Mouse (Mus musculus): ENCODE measurements at regions not wholly inside any gene's neighbourhood (a gene's known extent, or its start where the extent isn't known, plus 50 kb on each side); places are given as distances from the start of the nearest gene placed in this dataset.

DNA sequence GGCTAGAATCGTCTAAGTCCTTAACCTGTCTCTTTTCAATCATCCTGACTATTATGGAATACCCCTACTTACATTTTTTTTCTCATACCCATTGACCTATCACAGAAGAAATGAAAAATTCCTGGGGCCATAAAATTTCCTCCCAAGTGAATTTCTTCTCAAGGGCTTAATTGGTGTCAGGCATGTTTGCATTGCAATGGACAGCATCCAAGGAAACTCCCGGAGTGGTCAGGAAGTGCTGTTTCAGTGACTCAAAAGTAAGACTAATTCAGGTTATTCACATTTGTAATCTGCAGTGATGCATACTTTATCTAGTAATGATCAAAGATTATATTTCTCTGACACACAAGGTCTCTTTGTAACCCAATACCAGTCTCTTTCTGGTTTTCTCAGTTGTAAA is 111.5 kb upstream of the Tnfaip3 start:
- no peak for DNase-seq (ENCODE audit: low read depth in 1 of 2, low spot score in 2 of 2)
- H3K4me1 ChIP-seq (ENCODE audit: control insufficient read depth, insufficient read depth, insufficient read length): no peaks in the 10 kb centered on the region
- 83% methylated on average over 2 of the region's 2 CpGs for WGBS
- no peak for TF ChIP-seq CTCF (IDR thresholded peaks at IDR 0.05; ENCODE audit: extremely low read depth, insufficient read depth, insufficient read length, insufficient replicate concordance)
- no peaks in the 10 kb centered on the region for H3K36me3 ChIP-seq (ENCODE audit: control insufficient read depth, insufficient read depth, low read length)
- no peak overlapping the region for H3K4me3 ChIP-seq (ENCODE audit: extremely low read depth, insufficient read depth, insufficient read length)
- no peaks in the 10 kb centered on the region for H3K27me3 ChIP-seq (ENCODE audit: control insufficient read depth, insufficient read depth, low read length)
- no peak overlapping the region for H3K27ac ChIP-seq (ENCODE audit: insufficient read depth, low read length)

- no peaks in the 10 kb centered on the region for H3K27me3 ChIP-seq (ENCODE audit: control insufficient read depth, insufficient read depth, low read length)
- no peak overlapping the region for H3K27ac ChIP-seq (ENCODE audit: insufficient read depth, low read length)
- WGBS: 82% methylated on average over 4 of the region's 4 CpGs
- no peaks in the 10 kb centered on the region for H3K4me1 ChIP-seq (ENCODE audit: control insufficient read depth, insufficient read depth, insufficient read length)
- TF ChIP-seq POLR2A (IDR thresholded peaks at IDR 0.05; ENCODE audit: low read depth, low read length) (no peak), CTCF (IDR thresholded peaks at IDR 0.05; ENCODE audit: extremely low read depth, insufficient read depth, insufficient read length, insufficient replicate concordance) (no peak)
- H3K36me3 ChIP-seq (ENCODE audit: control insufficient read depth, insufficient read depth, low read length): no peaks in the 10 kb centered on the region
- H3K4me3 ChIP-seq (ENCODE audit: extremely low read depth, insufficient read depth, insufficient read length): no peak overlapping the region
- DNase-seq (ENCODE audit: low read depth in 1 of 2, low spot score in 2 of 2): no peak
Observed at GRCm38 (mm10) chr10:19126438-19126837, 111.0 kb upstream of the Tnfaip3 start.

DNA sequence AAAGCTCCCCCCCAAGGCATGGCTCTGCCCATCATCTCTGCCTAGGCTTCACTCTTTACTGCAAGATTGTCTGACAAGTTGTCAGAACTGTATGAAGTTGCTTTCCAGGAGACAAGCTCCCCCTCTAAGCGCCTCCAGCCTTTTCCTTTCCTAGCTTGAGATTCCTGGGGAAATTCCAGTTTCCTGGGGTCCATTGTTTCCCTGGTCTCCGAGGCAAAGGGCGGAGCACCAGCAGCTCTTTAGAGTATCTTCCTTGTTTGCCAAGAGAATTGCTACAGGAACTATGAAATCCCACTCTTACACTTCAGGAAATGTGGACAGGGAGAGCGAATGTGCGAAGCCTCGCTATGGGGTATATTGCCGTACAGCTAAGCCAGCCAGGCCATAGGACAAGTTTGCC is 108.2 kb upstream of the Tnfaip3 start:
- no peak overlapping the region for H3K4me3 ChIP-seq (ENCODE audit: extremely low read depth, insufficient read depth, insufficient read length)
- no peak for DNase-seq (ENCODE audit: low read depth in 1 of 2, low spot score in 2 of 2)
- TF ChIP-seq CTCF (IDR thresholded peaks at IDR 0.05; ENCODE audit: extremely low read depth, insufficient read depth, insufficient read length, insufficient replicate concordance) (no peak), POLR2A (IDR thresholded peaks at IDR 0.05; ENCODE audit: low read depth, low read length) (no peak)
- H3K27ac ChIP-seq (ENCODE audit: insufficient read depth, low read length): no peak overlapping the region
- WGBS: 88% methylated on average over 7 of the region's 7 CpGs
- H3K36me3 ChIP-seq (ENCODE audit: control insufficient read depth, insufficient read depth, low read length): no peaks in the 10 kb centered on the region
- no peaks in the 10 kb centered on the region for H3K27me3 ChIP-seq (ENCODE audit: control insufficient read depth, insufficient read depth, low read length)
- H3K4me1 ChIP-seq (ENCODE audit: control insufficient read depth, insufficient read depth, insufficient read length): peaks cover 2% of the 10 kb centered on the region; the same call in 1 of the 2 replicates

DNA sequence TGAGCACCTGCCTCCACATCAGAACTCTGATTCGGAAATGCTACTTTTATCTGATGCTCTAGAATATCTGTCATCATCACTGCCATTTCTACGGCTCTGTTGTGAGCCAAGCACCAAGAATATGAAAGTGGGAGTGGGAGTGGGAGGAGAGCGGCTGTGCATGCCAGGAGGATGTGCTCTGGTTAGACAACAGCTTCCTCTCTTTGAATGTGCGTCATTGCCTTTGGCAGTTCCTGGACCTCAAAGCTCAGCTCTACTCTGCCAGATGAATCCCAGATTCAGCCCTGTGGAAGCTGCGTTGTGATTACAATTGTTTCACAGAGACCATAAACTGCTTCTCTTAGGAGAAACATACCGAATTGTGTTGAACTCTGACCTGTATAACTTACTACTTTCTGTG is 106.8 kb upstream of the Tnfaip3 start:
- no peak for DNase-seq (ENCODE audit: low read depth in 1 of 2, low spot score in 2 of 2)
- Histone ChIP-seq H3K4me3 (ENCODE audit: extremely low read depth, insufficient read depth, insufficient read length) (no peak overlapping the region), H3K4me1 (ENCODE audit: control insufficient read depth, insufficient read depth, insufficient read length) (peaks cover 4% of the 10 kb centered on the region; the same call in 1 of the 2 replicates), H3K36me3 (ENCODE audit: control insufficient read depth, insufficient read depth, low read length) (no peaks in the 10 kb centered on the region), H3K27me3 (ENCODE audit: control insufficient read depth, insufficient read depth, low read length) (no peaks in the 10 kb centered on the region), H3K27ac (ENCODE audit: insufficient read depth, low read length) (no peak overlapping the region)
- TF ChIP-seq CTCF (IDR thresholded peaks at IDR 0.05; ENCODE audit: extremely low read depth, insufficient read depth, insufficient read length, insufficient replicate concordance) (no peak), POLR2A (IDR thresholded peaks at IDR 0.05; ENCODE audit: low read depth, low read length) (no peak)
- 48% methylated on average over 6 of the region's 6 CpGs for WGBS

GRCm38 (mm10) chr10:19119281-19120049 is 104.0 kb upstream of the Tnfaip3 start:
- Histone ChIP-seq H3K4me1 (ENCODE audit: control insufficient read depth, insufficient read depth, insufficient read length) (peaks cover 5% of the 10 kb centered on the region; the same call in 1 of the 2 replicates), H3K36me3 (ENCODE audit: control insufficient read depth, insufficient read depth, low read length) (no peaks in the 10 kb centered on the region), H3K27ac (ENCODE audit: insufficient read depth, low read length) (no peak overlapping the region), H3K4me3 (ENCODE audit: extremely low read depth, insufficient read depth, insufficient read length) (no peak overlapping the region), H3K27me3 (ENCODE audit: control insufficient read depth, insufficient read depth, low read length) (no peaks in the 10 kb centered on the region)
- no peak for DNase-seq (ENCODE audit: low read depth in 1 of 2, low spot score in 2 of 2)
- TF ChIP-seq POLR2A (IDR thresholded peaks at IDR 0.05; ENCODE audit: low read depth, low read length) (no peak), CTCF (IDR thresholded peaks at IDR 0.05; ENCODE audit: extremely low read depth, insufficient read depth, insufficient read length, insufficient replicate concordance) (no peak)
- WGBS: 70% methylated on average over 8 of the region's 8 CpGs

DNA sequence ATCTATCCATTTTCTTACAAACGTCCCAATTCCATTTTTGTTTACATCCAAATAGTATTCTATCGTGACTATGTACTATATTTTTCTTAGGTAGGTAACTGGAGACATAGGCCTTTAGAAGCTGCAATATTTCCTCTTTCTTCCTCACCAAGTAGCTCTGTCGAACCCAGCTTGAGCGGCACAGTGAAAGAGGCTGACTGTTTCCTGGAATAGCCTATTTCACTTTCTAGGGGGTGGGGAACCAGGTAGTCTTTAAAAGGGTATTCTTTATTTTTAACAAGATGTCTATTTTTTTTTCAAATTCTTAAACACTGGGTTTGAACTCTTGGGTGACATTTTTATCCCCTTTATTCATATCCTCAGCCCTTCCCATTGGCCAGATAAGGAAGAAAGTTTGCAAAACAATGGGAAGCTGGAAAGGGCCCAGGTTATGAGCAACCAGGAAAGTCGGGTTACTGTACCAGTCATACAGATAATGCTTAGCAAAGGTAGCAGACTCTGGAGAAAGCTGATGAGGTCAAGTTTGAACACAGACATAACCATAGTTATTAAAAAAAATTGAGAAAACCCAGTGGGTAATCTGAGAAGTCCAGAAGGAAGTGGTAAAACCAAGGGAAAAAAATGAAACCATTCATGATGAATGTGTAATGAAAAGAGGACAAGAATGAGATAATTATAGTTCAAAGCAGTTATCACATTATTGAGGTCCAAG is 103.3 kb upstream of the Tnfaip3 start:
- peaks cover 5% of the 10 kb centered on the region; the same call in 1 of the 2 replicates for H3K4me1 ChIP-seq (ENCODE audit: control insufficient read depth, insufficient read depth, insufficient read length)
- no peaks in the 10 kb centered on the region for H3K27me3 ChIP-seq (ENCODE audit: control insufficient read depth, insufficient read depth, low read length)
- 32% methylated on average over 5 of the region's 5 CpGs for WGBS
- no peak overlapping the region for H3K27ac ChIP-seq (ENCODE audit: insufficient read depth, low read length)
- no peak overlapping the region for H3K4me3 ChIP-seq (ENCODE audit: extremely low read depth, insufficient read depth, insufficient read length)
- no peak for DNase-seq (ENCODE audit: low read depth in 1 of 2, low spot score in 2 of 2)
- TF ChIP-seq CTCF (IDR thresholded peaks at IDR 0.05; ENCODE audit: extremely low read depth, insufficient read depth, insufficient read length, insufficient replicate concordance) (no peak), POLR2A (IDR thresholded peaks at IDR 0.05; ENCODE audit: low read depth, low read length) (no peak)
- H3K36me3 ChIP-seq (ENCODE audit: control insufficient read depth, insufficient read depth, low read length): no peaks in the 10 kb centered on the region

Measured in spleen, adult 2 months (tissue).